Mouse (Mus musculus): ENCODE results near the gene Cd1d1. TPM values are rescaled to one million over a fixed set of nuclear protein-coding genes. Genes with fewer than 3 reads are reported as not detected.

The Cd1d1 gene
- polyA plus RNA-seq (2017; shearing (Covaris generic)), result 100 to 1,000 TPM in 1 of 2 experiments, 10 to 100 TPM in 1; 95.8 to 124 TPM

GRCm38 (mm10) chr3:86999415-86999740 lies at the start of gene Cd1d1:
Gene Cd1d1 (minus strand): TSS chr3:86999441.

Other genes with a start within 250 kb of the Cd1d1 start
- 10 to 100 TPM in 1 of 2 experiments, 1 to 10 TPM in 1; 8.4 to 21.2 TPM for gene Dclk2, start 78.6 kb downstream of the Cd1d1 start, polyA plus RNA-seq (2017; shearing (Covaris generic))
- 1 to 10 TPM in 1 of 2 experiments, under 1 TPM in 1; 0.12 to 1.2 TPM for gene Kirrel, start 175.3 kb upstream of the Cd1d1 start, polyA plus RNA-seq (2017; shearing (Covaris generic))